Mouse (Mus musculus) intestine, postnatal 0 days (tissue): ENCODE measurements around the gene Prss23. TPM values are rescaled to one million over a fixed set of nuclear protein-coding genes. Genes with fewer than 3 reads are reported as not detected.

Experiments
- ATAC-seq: fragments of 200-750 bp; cut with Nextera tagmentation; 2 replicates; pipeline ENCODE4 v1.8.0; 2017; ENCODE audit warnings: mild to moderate bottlenecking, moderate TSS enrichment, moderate library complexity
- H3K27ac ChIP-seq: fragments of 300-500 bp; sonication (generic); 2 replicates; pipeline ENCODE4 v1.5.1; 2014; ENCODE audit warnings: mild to moderate bottlenecking, low read depth, low read length, moderate library complexity
- H3K27me3 ChIP-seq: fragments of 300-500 bp; sonication (generic); replicated peaks from 2 replicates; pipeline ENCODE4 v1.6.1; 2014; ENCODE audit warnings: low read length, mixed read lengths; ENCODE audit not compliant: control insufficient read depth, insufficient read depth
- H3K36me3 ChIP-seq: fragments of 300-500 bp; sonication (generic); 2 replicates; pipeline ENCODE4 v1.6.1; 2014; ENCODE audit warnings: mild to moderate bottlenecking, moderate library complexity; ENCODE audit not compliant: control insufficient read depth, insufficient read depth
- H3K4me1 ChIP-seq: fragments of 300-500 bp; sonication (generic); replicated peaks from 2 replicates; pipeline ENCODE4 v1.6.1; 2014; ENCODE audit warnings: antibody characterized with exemption, low read length, mixed read lengths; ENCODE audit not compliant: control insufficient read depth, insufficient read depth
- H3K4me2 ChIP-seq: fragments of 300-500 bp; sonication (generic); replicated peaks from 2 replicates; pipeline ENCODE4 v1.6.1; 2014; ENCODE audit warnings: low read depth, mild to moderate bottlenecking, moderate library complexity
- H3K4me3 ChIP-seq: fragments of 300-500 bp; sonication (generic); 2 replicates; pipeline ENCODE4 v1.5.1; 2014; ENCODE audit warnings: low read depth, low read length
- H3K9ac ChIP-seq: fragments of 300-500 bp; sonication (generic); 2 replicates; pipeline ENCODE4 v1.6.1; 2014; ENCODE audit warnings: mild to moderate bottlenecking, low read depth, low read length
- H3K9me3 ChIP-seq: fragments of 300-500 bp; sonication (generic); 2 replicates; pipeline ENCODE4 v1.6.1; 2016; ENCODE audit warnings: mixed run types; ENCODE audit not compliant: control insufficient read depth
- CTCF ChIP-seq: sonication (generic); IDR thresholded peaks from 2 replicates; pipeline ENCODE4 v1.5.1; 2016; ENCODE audit warnings: low read depth, mild to moderate bottlenecking, control low read depth, antibody characterized with exemption, moderate library complexity
- WGBS: fragments of 180-500 bp; shearing (Covaris S2); extraction: QIAGEN DNeasy Blood & Tissue Kit; methylation state at CpG from one replicate; pipeline ENCODE4 v1.1.7; 2014; 5-methylcytosine and 5-hydroxymethylcytosine counted together
- polyA plus RNA-seq: library from polyadenylated mRNA; unstranded; fragments of >200 nt; fragmentation: Nextera tagmentation; extraction: Ambion mirVana; gene quantifications from 2 replicates; pipeline ENCODE4 v1.2.1, GENCODE M21; 2015

Gene Prss23
- polyA plus RNA-seq, 1 experiment from 2014 or later: 72.4 TPM

GRCm38 (mm10) chr7:89559633-89560032 is 32.6 kb upstream of the Prss23 start:
- H3K27ac ChIP-seq: no peak overlapping the region
- no peak for ATAC-seq
- H3K27me3 ChIP-seq: no peaks in the 10 kb centered on the region
- H3K9ac ChIP-seq: no peak overlapping the region
- no peak for TF ChIP-seq CTCF
- H3K4me1 ChIP-seq: no peaks in the 10 kb centered on the region
- H3K4me2 ChIP-seq: no peak overlapping the region
- H3K36me3 ChIP-seq: no peaks in the 10 kb centered on the region
- no peak overlapping the region for H3K4me3 ChIP-seq
- no peaks in the 10 kb centered on the region for H3K9me3 ChIP-seq
- 63% methylated on average over 4 of the region's 4 CpGs for WGBS

DNA sequence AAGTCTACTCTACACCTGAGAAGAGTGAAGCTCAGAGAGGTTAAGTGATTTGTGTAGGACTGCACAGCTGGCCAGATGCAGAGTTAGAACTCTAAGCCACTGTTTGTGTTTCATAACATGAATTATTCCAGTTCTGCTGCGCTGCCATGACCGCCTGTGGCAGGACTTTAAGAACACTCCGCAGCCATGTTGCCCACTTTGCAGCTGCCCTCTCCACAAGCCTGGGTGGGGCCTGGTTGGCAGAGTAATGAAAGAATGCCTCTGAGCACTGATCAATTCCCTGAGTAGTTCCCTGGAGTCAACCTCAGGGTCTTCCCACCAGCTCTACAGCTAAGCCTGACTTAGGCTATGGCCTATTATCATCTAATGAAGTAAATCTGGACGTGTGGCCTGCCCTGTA is 32.1 kb upstream of the Prss23 start:
- ATAC-seq: no peak
- TF ChIP-seq CTCF: no peak
- Histone ChIP-seq H3K4me3 (no peak overlapping the region), H3K36me3 (no peaks in the 10 kb centered on the region), H3K4me1 (no peaks in the 10 kb centered on the region), H3K9ac (no peak overlapping the region), H3K4me2 (no peak overlapping the region), H3K9me3 (no peaks in the 10 kb centered on the region), H3K27ac (no peak overlapping the region), H3K27me3 (no peaks in the 10 kb centered on the region)
- 89% methylated on average over 4 of the region's 4 CpGs for WGBS

DNA sequence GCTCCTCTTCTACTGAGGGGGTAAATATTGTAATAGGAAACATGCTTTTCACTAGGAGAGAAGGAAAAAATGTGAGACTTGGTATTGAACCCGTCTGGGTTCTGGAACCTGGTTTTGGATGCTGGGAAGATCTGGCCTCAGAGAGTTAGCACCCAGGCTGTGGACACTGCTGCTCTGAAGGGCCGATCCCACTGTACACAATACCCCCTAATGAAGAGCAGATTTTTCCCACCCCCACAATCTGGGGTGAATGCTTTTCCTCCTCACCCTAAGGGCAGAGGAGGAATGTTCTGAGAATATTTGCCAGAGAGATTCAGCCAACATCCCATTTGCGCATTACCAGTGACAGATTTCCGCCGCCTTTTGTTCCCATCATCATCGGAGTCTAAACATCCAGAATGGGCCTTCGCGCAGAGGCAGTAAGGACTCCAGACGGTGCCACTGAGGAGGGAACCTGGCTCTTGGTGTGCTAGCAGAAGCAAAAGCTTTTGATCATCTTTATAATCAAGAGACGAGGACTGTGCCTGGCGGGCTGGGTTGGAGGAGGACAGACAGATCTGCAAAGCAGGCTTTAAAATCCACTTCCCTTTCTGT is 31.6 kb upstream of the Prss23 start:
- H3K36me3 ChIP-seq: no peaks in the 10 kb centered on the region
- H3K4me2 ChIP-seq: no peak overlapping the region
- H3K27me3 ChIP-seq: no peaks in the 10 kb centered on the region
- H3K9me3 ChIP-seq: no peaks in the 10 kb centered on the region
- WGBS: 83% methylated on average over 11 of the region's 11 CpGs
- ATAC-seq: no peak
- no peak for TF ChIP-seq CTCF
- no peak overlapping the region for H3K9ac ChIP-seq
- no peaks in the 10 kb centered on the region for H3K4me1 ChIP-seq
- no peak overlapping the region for H3K4me3 ChIP-seq
- no peak overlapping the region for H3K27ac ChIP-seq

GRCm38 (mm10) chr7:89557056-89557455 is 30.1 kb upstream of the Prss23 start:
- Histone ChIP-seq H3K27ac (no peak overlapping the region), H3K4me1 (no peaks in the 10 kb centered on the region), H3K27me3 (no peaks in the 10 kb centered on the region), H3K9ac (no peak overlapping the region), H3K4me3 (no peak overlapping the region), H3K36me3 (no peaks in the 10 kb centered on the region), H3K4me2 (no peak overlapping the region), H3K9me3 (no peaks in the 10 kb centered on the region)
- no peak for ATAC-seq
- TF ChIP-seq CTCF: no peak
- 90% methylated on average over 5 of the region's 5 CpGs for WGBS

DNA sequence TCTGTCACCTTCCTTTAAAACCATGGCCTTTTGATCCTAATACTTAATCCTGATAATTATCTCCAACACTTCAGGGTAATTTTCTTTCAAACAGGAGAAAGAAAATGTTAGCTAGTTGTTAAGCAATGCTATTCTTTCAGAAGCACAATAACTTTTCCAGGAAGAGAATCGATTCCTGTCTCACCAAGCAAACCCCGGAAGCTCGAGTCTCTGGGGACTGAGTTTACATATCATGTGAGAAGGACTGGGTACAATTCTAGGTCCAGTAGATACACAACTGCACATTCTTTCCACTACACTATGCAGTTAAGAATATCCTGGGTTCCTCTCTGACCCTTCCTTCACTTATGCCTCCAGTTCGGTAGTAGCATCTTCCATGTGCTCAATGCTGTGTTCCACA is 29.7 kb upstream of the Prss23 start:
- H3K27ac ChIP-seq: no peak overlapping the region
- no peaks in the 10 kb centered on the region for H3K9me3 ChIP-seq
- no peaks in the 10 kb centered on the region for H3K4me1 ChIP-seq
- no peaks in the 10 kb centered on the region for H3K36me3 ChIP-seq
- 78% methylated on average over 4 of the region's 4 CpGs for WGBS
- ATAC-seq: no peak
- H3K27me3 ChIP-seq: no peaks in the 10 kb centered on the region
- H3K9ac ChIP-seq: no peak overlapping the region
- TF ChIP-seq CTCF: no peak
- H3K4me3 ChIP-seq: no peak overlapping the region
- H3K4me2 ChIP-seq: no peak overlapping the region

DNA sequence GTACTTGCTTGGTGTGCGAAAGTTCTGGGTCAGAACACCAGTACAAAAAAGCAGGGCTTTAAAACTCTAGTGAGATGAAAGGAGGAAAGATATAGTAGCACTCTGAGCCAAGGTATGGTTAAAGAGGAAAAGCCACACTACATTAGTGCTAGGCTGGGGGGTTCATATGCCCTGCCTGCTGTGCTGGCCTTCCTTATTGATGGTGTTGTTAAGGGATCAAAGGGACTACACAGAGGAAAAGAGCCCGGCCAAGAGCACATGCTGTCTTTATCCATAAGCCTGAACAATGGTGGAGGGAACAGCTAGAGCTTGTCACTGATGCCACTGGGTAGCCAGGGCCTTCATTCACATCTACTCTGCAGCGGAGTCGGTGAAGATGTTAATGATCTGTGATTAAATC is 28.2 kb upstream of the Prss23 start:
- Histone ChIP-seq H3K27me3 (no peaks in the 10 kb centered on the region), H3K4me2 (no peak overlapping the region), H3K36me3 (no peaks in the 10 kb centered on the region), H3K27ac (no peak overlapping the region), H3K4me1 (no peaks in the 10 kb centered on the region), H3K9ac (no peak overlapping the region), H3K9me3 (no peaks in the 10 kb centered on the region), H3K4me3 (no peak overlapping the region)
- TF ChIP-seq CTCF: no peak
- ATAC-seq: no peak
- WGBS: 69% methylated on average over 4 of the region's 4 CpGs

DNA sequence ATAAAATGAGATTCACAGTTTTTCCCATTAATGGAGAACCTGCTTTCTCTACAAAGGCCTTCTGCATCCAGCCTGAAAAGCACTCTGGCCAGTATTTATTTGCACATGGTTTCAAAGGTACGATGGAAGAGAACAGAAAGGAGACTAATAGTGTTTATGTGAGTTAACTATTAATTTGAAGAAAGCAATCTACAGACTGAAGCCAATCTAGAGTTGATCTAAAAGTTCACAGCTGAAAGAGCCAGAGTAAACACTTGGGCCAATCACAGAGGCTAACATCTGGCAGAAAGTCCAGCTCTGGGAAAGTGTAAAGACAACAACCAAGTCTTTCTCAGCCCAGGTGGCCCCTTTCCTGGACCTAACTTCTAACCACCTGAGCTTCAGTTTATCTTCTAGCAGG is 27.1 kb upstream of the Prss23 start:
- Histone ChIP-seq H3K4me1 (no peaks in the 10 kb centered on the region), H3K4me2 (no peak overlapping the region), H3K9ac (no peak overlapping the region), H3K4me3 (no peak overlapping the region), H3K27ac (no peak overlapping the region), H3K36me3 (no peaks in the 10 kb centered on the region), H3K9me3 (no peaks in the 10 kb centered on the region), H3K27me3 (no peaks in the 10 kb centered on the region)
- WGBS: 17% methylated on average over 1 of the region's 1 CpGs
- no peak for TF ChIP-seq CTCF
- ATAC-seq: peak; percentile 33; the same call in 1 of the 2 replicates
